Mouse (Mus musculus): Measurements from ENCODE around the gene Snhg11.

Gene Snhg11

GRCm38 (mm10) chr2:158375443-158376122 is at the start of gene Snhg11:
Snhg11 (plus strand) TSS chr2:158375638.
- peak; percentile 48 for DNase-seq

- no peak for DNase-seq
Measured at GRCm38 (mm10) chr2:158334356-158334755, 41.1 kb upstream of the Snhg11 start.

GRCm38 (mm10) chr2:158337698-158338097 is 37.7 kb upstream of the Snhg11 start:
- no peak for DNase-seq

- DNase-seq, result peak; percentile 80
Measured at GRCm38 (mm10) chr2:158339948-158340564, 35.4 kb upstream of the Snhg11 start.

DNA sequence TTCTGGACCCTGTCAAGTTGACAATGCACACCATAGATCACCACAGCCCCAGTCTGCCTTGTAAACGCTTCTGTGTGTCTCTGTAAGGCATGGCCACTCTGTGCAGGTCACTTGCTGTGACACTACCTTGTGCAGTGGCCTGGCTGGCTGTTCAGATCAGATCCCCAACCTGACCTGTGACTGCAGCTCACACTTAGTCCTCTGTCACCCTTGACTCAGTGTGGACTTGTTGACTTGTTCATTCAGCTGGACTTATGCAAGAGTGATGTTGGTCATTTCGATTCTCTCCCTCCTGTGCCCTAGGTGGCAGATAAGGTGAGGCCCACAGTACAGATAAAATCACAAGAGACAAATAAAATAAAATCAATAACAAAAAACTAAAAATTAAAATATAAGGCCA is 34.1 kb upstream of the Snhg11 start:
- DNase-seq, result no peak

DNA sequence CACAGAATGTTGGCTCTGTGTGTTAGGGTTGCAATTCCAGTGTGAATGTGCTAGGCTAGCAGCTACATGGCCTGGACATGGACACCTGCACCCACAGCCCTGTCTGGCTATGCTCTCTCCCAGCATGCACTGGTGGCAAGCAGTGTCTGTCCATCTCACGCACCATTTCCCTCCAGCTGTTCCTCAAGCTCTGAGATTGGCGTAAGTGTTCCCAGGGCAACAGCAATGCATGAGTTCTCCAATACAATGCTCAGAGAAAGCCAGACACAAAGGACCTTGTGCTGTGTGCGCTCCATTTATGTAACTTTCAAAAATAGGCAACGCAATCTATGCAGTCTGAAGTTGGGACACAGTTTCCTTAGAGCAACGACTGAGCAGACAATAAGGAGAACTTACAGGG is 31.9 kb upstream of the Snhg11 start:
- DNase-seq, result no peak

- DNase-seq, result no peak
Measured at GRCm38 (mm10) chr2:158346467-158346866, 29.0 kb upstream of the Snhg11 start.

DNA sequence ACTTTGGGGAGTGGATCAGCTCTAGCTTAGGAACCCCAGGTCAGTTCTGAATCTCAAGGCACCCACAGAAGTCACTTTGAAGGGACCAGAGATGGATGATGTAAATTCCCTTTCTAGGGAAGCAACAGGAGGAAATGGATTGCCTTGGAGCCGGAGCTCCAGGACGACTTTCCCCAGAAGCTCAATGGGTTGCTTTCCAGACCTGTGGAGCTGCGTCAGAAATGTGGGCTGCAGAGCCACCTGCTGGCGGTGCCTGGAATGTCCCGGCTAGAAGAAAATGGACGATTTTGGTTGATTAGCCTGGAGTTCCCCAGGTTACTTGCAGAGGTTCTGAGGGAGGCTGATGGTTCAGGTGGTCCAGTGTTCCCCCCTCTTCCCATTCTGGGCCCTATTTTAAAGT is 27.6 kb upstream of the Snhg11 start:
- DNase-seq, result peak; percentile 82

DNA sequence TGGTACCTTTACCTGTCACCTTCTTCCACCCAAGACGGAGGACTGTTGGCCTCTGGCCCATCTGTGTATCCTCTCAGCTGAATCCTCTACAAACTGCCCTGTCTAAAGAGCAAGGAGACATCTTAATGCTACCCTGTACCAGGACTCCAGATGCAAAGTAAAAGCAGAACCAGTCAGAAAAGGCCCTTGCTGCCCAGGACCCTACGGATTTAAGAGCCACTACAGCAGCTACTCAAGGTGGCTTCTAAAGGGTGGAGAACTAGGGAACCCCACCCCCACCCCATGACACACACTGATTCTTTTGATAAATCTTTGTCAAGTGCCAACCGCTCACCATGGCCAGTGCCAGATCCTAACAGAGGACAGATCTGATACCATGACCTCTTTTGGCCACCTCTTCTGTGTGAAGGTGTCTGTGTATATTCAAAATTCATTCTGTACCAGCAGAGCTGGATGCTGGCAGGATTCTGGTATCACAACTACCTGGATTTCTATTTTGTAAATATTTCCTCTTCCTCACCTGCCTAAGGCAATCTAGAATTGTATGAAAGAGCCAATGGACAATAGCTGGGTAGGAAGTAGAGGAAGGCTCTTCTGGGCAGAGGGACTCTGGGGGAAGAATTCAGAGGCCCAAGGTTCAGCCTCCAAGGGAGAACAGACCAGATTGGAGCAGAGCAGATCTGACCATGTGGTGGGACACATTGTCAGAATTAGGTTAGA is 22.5 kb upstream of the Snhg11 start:
- no peak for DNase-seq

DNA sequence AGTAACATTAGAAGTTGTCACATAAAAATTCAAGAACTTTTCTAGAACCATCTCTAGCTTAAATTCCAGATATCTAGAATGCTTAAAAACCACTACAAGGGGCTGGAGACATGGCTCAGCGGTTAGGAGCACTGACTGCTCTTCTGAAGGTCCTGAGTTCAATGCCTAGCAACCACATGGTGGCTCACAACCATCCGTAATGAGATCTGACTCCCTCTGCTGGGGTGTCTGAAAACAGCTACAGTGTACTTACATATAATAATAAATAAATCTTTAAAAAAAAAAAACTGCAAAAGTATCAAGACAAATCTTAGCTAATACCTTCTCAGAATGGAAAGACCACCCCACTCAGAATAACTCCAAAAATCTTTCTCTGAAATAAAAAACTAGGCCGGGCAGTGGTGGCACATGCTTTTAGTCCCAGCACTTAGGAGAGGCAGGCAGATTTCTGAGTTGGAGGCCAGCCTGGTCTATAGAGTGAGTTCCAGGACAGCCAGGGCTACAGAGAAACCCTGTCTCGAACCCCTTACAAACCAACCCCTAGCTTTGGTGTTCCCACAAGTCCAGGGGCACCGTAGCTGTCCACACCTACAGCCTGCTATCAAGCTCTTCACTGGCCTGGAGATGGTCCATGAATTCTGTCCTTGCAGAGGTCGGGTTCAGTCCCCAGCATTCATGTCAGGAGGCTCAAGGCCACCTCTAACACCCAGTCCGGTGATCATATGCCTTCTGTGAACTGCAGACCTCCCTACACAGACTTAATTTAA is 20.9 kb upstream of the Snhg11 start:
- DNase-seq, result no peak

GRCm38 (mm10) chr2:158355238-158355637 is 20.2 kb upstream of the Snhg11 start:
- no peak for DNase-seq

DNA sequence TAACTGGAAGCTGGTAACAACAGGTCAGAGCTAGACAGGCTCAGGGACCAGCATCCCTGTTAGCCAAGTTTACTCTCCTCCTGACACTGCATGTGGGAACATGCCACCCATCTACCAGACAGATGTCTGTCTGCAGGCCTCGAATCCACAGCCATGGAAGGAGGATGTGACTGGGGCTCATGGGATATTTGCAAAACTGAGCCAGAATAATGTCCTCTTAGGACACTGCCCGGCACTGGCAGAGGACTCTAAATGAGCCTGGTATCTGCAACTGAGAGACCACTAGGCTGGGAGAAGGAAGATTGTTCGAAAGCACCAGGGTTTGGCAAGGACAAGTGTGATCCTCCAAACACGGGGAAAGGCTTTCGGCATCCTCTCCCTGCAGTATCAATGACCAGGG is 19.3 kb upstream of the Snhg11 start:
- no peak for DNase-seq

DNA sequence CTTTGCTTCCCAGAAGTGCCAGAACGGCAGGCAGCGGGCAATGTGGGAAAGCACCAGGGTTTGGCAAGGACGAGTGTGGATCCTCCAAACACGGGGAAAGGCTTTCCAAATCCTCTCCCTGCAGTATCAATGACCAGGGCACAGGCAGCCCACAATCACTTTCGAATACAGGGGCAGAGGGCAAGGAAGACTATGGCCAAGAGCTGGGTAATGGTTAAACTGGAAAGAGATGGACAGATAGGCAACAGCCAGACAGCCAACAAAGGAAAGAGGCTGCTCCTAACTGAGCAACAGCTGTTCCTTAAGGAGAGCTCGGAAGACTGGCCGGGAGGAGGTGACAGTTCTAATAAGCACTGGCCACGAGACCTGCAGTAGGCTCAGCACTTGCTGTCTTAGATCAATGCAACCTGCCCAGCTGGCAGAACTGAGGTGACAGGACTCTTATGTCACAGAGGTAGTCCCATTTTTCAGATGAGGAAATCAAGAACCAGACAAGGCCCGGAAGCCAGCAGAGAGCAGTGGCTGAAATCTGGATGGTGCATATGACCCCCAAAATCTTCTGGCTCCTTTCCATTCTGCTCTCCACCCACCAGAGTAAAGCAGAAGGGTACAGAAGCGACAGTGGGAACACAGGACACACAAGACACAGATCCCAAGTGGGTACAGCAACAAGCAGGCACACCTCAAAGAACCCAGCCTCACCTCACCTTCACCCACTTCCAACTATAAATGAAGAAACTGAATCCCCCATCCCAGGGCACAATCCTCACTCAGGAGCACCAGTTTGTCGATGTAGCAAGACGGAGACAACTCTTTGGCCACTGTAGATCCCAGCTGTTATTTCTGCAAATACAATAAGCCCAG is 15.4 kb upstream of the Snhg11 start:
- DNase-seq, result no peak

- DNase-seq, result peak; percentile 93
Measured at GRCm38 (mm10) chr2:158360873-158361677, 14.4 kb upstream of the Snhg11 start.

GRCm38 (mm10) chr2:158361678-158362320 is 13.6 kb upstream of the Snhg11 start:
- no peak for DNase-seq

GRCm38 (mm10) chr2:158364175-158364574 is 11.3 kb upstream of the Snhg11 start:
- DNase-seq, result no peak

DNA sequence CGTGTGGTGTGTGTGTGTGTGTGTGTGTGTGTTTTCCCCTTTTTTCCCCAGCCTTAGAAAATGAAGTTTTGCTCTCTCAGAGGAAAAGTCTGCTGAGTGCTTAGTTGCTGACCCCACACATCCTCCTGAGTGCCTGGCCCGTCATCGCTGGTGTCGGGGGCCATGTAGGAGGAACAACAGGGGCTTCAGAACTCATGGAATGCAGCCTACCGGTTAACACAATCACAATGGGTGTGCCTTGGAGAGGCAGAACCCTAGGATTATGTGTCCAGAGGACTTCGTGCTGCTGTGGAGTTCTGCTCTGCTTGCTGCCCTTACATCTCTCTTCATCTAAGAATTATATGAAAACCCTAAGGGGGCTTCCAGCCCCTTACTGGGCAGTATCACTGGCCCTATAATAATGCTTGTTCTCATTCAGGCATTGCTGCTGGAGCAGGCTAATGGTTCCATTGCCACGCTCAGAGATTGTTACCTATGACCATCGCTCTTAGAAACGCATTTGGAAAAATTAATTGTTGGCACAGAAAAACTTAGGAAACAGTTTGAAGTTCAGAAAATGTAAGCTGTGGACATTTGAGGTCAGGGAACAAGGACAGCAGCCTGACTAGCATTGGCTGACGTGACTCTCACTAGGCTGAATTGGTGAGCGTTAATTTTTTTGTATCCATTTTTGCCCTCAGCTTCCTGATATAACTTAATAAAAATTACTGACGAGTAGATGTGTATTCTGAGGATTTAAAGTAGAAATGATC is 10.2 kb upstream of the Snhg11 start:
- no peak for DNase-seq

DNA sequence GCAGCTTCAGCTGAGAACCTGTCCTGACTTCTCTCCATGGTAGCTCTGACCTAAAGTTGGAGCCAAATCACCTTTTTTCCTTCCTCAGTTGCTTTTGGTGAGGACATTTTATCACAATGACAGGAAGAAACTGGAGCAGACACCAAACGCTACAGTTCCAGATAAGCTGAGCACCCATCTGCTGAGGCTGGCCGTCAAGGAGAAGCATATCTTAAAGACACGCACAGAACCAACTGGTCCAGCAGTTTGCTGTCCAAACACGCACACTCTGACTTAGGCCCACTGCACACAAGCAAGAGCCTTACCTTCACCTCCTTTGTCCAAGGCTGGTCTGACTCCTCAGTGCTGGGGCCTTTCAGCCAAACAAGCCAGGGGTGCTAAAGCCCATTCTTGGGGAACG is 7.8 kb upstream of the Snhg11 start:
- DNase-seq, result no peak

- no peak for DNase-seq
Measured at GRCm38 (mm10) chr2:158368313-158368712, 7.1 kb upstream of the Snhg11 start.

Measured in kidney, postnatal 10 days (tissue).